Mouse (Mus musculus) T-helper 17 cell (primary cell): ENCODE measurements around the gene Atrn.

Experiments used
- in situ Hi-C, 2 experiments: fragments of 300-600 bp; cut with MboI, MseI; formaldehyde crosslinking; loops; 1 replicate in 1 of 2; 2 replicates in 1 of 2; pipeline ENCODE4 v1.15.1; 2025; ENCODE audit warnings: high pct_unique_total_duplicates in 2 of 2

Atrn gene

GRCm38 (mm10) chr2:130905751-130906583, at the start of gene Atrn, which contains the start of gene 4930402H24Rik:
Gene Atrn (plus strand): TSS chr2:130906495.
Gene 4930402H24Rik (minus strand): TSS chr2:130906406.
- in situ Hi-C loops: no loop called here

GRCm38 (mm10) chr2:130862091-130862490, 44.2 kb upstream of the Atrn start:
- in situ Hi-C loops: no loop called here

GRCm38 (mm10) chr2:130870916-130871315, 35.4 kb upstream of the Atrn start:
- in situ Hi-C loops: no loop called here

GRCm38 (mm10) chr2:130877376-130877775, 28.9 kb upstream of the Atrn start:
- in situ Hi-C loops: no loop called here

GRCm38 (mm10) chr2:130886983-130887382, 19.3 kb upstream of the Atrn start:
- in situ Hi-C loops: loop anchor here (5.0 kb wide), 1 partner anchor 1530 kb away; no protein-coding TSS in a partner anchor

GRCm38 (mm10) chr2:130887456-130887855, 18.8 kb upstream of the Atrn start:
- in situ Hi-C loops: loop anchor here (5.0 kb wide), 1 partner anchor 1530 kb away; no protein-coding TSS in a partner anchor

- in situ Hi-C loops: no loop called here
Observed at GRCm38 (mm10) chr2:130896944-130897343, 9.4 kb upstream of the Atrn start.

- in situ Hi-C loops: no loop called here
Observed at GRCm38 (mm10) chr2:130897856-130898255, 8.4 kb upstream of the Atrn start.

GRCm38 (mm10) chr2:130898783-130899182, 7.5 kb upstream of the Atrn start:
- in situ Hi-C loops: no loop called here

GRCm38 (mm10) chr2:130906584-130907315, 455 bp downstream of the Atrn start:
- in situ Hi-C loops: no loop called here

- in situ Hi-C loops: no loop called here
Observed at GRCm38 (mm10) chr2:130911691-130912090, 5.4 kb downstream of the Atrn start.

- in situ Hi-C loops: no loop called here
Observed at GRCm38 (mm10) chr2:130914873-130915272, 8.6 kb downstream of the Atrn start.

- in situ Hi-C loops: no loop called here
Observed at GRCm38 (mm10) chr2:130916521-130917147, 10.3 kb downstream of the Atrn start.

- in situ Hi-C loops: no loop called here
Observed at GRCm38 (mm10) chr2:130917686-130918085, 11.4 kb downstream of the Atrn start.

GRCm38 (mm10) chr2:130919062-130919593, 12.8 kb downstream of the Atrn start:
- in situ Hi-C loops: no loop called here

GRCm38 (mm10) chr2:130924950-130925349, 18.7 kb downstream of the Atrn start:
- in situ Hi-C loops: loop anchor here in 1 of 2 experiments (5.0 kb wide), 1 partner anchor 47 kb away; no protein-coding TSS in a partner anchor

GRCm38 (mm10) chr2:130928031-130928430, 21.7 kb downstream of the Atrn start:
- in situ Hi-C loops: no loop called here

- in situ Hi-C loops: no loop called here
Observed at GRCm38 (mm10) chr2:130928530-130928929, 22.2 kb downstream of the Atrn start.

- in situ Hi-C loops: no loop called here
Observed at GRCm38 (mm10) chr2:130929994-130930393, 23.7 kb downstream of the Atrn start.

GRCm38 (mm10) chr2:130932865-130933264, 26.6 kb downstream of the Atrn start:
- in situ Hi-C loops: no loop called here

- in situ Hi-C loops: no loop called here
Observed at GRCm38 (mm10) chr2:130949781-130950180, 43.5 kb downstream of the Atrn start.

GRCm38 (mm10) chr2:130950548-130950947, 44.3 kb downstream of the Atrn start:
- in situ Hi-C loops: no loop called here
